Mouse (Mus musculus) left cerebral cortex, postnatal 36 days (tissue): Measurements from ENCODE around the gene Lrrc8e. TPM values are rescaled to one million over a fixed set of nuclear protein-coding genes. Genes with fewer than 3 reads are reported as not detected.

Source experiments
- DNase-seq, 2 experiments: peaks; one replicate each; pipeline ENCODE4 v3.0.0; 2021 to 2022; ENCODE audit warnings: low spot score in 2 of 2, mixed read lengths in 1 of 2
- intact Hi-C: fragments of 180-260 bp; cut with DNase I; formaldehyde crosslinking; loops from one replicate; pipeline ENCODE4 v1.15.1; 2025
- total RNA-seq, 2 experiments: library from RNA; stranded (reverse); gene quantifications; 2 replicates each; pipeline ENCODE4 v1.2.3; 2021

The Lrrc8e gene
- total RNA-seq, result not detected

- intact Hi-C loops, result no loop called here
- DNase-seq, result no peak
These were observed at the start of gene Lrrc8e for GRCm38 (mm10) chr8:4226739-4227347. TSS of gene Lrrc8e (plus strand) at chr8:4226827.

DNA sequence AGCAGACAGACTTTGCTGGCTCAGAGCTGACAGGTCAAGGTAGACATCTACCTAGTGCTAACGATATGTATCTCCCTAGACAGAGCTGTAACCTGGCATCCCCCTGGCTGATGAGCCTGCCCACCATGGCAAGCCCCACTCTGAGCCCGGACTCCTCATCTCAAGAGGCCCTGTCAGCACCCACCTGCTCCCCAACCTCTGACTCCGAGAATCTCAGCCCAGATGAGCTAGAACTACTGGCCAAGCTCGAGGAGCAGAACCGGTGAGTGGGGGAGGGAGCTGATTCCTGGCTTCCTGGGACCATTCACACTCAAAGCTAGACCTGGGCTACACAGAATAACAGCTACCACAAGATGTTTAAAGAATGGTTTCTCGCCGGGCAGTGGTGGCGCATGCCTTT lies 43.2 kb upstream of the Lrrc8e start:
- DNase-seq, result no peak
- intact Hi-C loops, result no loop called here

DNA sequence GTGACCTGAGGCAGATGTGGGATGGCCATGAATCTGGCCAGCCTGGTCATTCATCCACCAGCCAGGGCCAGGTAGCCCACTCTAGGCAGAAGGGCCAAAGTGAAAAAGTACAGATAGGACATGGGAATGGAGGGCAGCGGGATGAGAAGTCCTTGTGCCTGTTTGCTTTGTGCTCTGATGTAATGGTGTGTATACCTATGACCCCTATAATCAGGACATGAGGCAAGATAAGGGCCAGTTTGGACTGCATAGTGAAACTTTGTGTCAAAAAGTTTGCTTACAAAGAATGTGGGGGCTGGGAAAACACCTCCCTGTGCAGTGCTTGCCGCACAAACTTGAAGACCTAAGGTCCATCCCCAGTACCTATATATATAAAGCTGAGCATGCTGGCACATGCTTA lies 40.5 kb upstream of the Lrrc8e start:
- DNase-seq, result no peak
- intact Hi-C loops, result no loop called here

GRCm38 (mm10) chr8:4188605-4189004 lies 38.0 kb upstream of the Lrrc8e start:
- DNase-seq, result no peak
- intact Hi-C loops, result no loop called here

GRCm38 (mm10) chr8:4189031-4189722 lies 37.5 kb upstream of the Lrrc8e start:
- intact Hi-C loops, result no loop called here
- no peak for DNase-seq

- intact Hi-C loops, result loop anchor here (2.0 kb wide), 1 partner anchor 44 kb away; no protein-coding TSS in a partner anchor
- DNase-seq, result peak in 1 of 2 experiments; percentile 23
These were observed 34.3 kb upstream of the Lrrc8e start for GRCm38 (mm10) chr8:4192305-4192704.

- intact Hi-C loops, result loop anchor here (2.0 kb wide), 1 partner anchor 44 kb away; no protein-coding TSS in a partner anchor
These were observed 33.6 kb upstream of the Lrrc8e start for GRCm38 (mm10) chr8:4192807-4193587.

GRCm38 (mm10) chr8:4193588-4193894 lies 33.1 kb upstream of the Lrrc8e start:
- intact Hi-C loops, result loop anchor here (2.0 kb wide), 1 partner anchor 43 kb away; no protein-coding TSS in a partner anchor

More at GRCm38 (mm10) chr8:4192807-4193587, 33.6 kb upstream of the Lrrc8e start:
- peak; percentile 81 to 85 for DNase-seq

GRCm38 (mm10) chr8:4201321-4201720 lies 25.3 kb upstream of the Lrrc8e start:
- intact Hi-C loops, result no loop called here
- DNase-seq, result no peak

More at GRCm38 (mm10) chr8:4193588-4193894, 33.1 kb upstream of the Lrrc8e start:
- no peak for DNase-seq

- DNase-seq, result no peak
These were observed 21.1 kb upstream of the Lrrc8e start for GRCm38 (mm10) chr8:4205246-4206123.

GRCm38 (mm10) chr8:4206182-4207015 lies 20.2 kb upstream of the Lrrc8e start:
- DNase-seq, result peak in 1 of 2 experiments; percentile 41
- intact Hi-C loops, result no loop called here

More at GRCm38 (mm10) chr8:4205246-4206123, 21.1 kb upstream of the Lrrc8e start:
- intact Hi-C loops, result loop anchor here (1.0 kb wide), 1 partner anchor 12 kb away; the partner anchor contains the start of gene Prr36

DNA sequence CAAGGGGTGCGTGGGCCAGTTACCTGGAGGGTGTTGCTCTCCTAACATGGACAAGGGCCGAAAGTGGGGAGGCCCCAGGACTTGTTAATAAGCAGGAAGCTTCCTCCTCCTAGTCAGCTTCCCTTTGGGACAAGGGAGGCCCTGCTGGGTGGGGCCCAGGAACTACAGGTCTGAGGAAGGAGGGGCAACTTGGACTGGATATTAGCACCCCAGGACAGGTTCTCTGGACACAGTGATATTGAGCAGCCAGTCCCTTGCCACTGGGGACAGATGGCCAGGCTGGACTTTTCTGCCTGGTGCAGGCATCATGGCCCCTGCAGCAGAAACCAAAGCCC lies 19.6 kb upstream of the Lrrc8e start:
- no peak for DNase-seq
- intact Hi-C loops, result no loop called here

DNA sequence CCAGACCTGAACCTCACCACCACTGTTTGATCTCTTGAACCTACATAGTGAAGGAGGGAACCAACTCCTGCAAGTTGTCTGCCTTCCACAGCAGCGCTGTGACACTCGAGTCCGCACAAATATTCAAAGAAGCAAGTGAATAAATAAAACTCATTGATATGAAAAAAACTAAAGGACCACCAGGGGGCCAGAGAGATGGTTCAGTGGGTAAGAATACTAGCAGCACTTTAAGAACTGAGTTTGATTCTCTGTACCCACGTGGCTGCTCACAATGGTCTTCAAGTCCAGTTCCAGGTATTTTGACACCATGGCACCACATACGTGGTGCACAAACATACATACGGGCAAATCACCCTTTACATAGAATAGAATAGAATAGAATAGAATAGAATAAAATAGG lies 15.5 kb upstream of the Lrrc8e start:
- intact Hi-C loops, result no loop called here
- no peak for DNase-seq

- intact Hi-C loops, result no loop called here
- no peak for DNase-seq
These were observed 13.8 kb upstream of the Lrrc8e start for GRCm38 (mm10) chr8:4212809-4213209.

DNA sequence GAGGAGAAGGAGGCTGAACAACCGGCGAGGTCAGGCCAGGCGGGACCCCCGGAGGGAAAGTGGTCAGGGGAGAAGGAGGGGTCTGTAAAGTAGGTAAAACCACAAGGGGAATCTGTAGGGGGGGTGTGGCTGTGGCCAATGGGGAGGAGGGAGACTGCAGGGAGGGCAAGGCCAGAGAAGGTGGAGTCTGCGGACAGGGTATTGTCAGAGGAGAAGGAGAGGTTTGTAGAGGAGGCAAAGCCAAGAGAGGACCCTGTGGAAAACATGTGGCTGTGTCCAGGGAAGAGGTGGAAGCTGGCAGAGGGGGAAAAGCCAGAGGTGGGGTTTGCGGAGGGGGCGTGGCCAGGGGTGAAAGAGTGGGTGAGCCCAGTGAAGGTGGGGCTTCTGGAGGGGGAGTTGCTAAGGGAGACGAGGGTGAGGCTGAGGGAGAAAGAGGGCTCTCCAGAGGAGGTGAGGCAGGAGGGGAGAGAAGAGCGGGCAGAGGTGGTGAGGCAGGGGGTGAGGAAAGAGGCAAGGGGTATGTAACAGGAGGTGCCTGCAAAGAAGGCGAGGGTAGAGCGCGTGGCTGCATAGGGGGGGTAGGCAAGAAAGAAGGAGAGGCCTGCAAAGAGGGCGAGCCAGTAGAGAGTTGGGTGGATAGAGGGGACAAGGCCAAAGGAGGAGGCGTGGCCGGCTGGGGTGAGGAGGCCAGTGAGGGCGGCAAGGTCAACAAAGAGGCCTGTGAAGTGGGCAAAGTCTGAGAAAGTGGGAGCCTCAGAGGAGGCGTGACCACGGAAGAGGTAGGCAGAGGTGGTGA lies 13.2 kb upstream of the Lrrc8e start:
- DNase-seq, result no peak
- intact Hi-C loops, result no loop called here

- DNase-seq, result peak in 1 of 2 experiments; percentile 20
- intact Hi-C loops, result no loop called here
These were observed 12.3 kb upstream of the Lrrc8e start for GRCm38 (mm10) chr8:4214006-4214980.

GRCm38 (mm10) chr8:4216296-4216695 lies 10.3 kb upstream of the Lrrc8e start:
- intact Hi-C loops, result loop anchor here (2.0 to 5.0 kb wide), 2 partner anchors 23 to 36 kb away; partner anchors contain the start of genes Gm49320, Map2k7 and Snapc2
- peak in 1 of 2 experiments; percentile 23 for DNase-seq
